ENCODE assay signal across 8 mouse cellular contexts in the genomic region with DNA sequence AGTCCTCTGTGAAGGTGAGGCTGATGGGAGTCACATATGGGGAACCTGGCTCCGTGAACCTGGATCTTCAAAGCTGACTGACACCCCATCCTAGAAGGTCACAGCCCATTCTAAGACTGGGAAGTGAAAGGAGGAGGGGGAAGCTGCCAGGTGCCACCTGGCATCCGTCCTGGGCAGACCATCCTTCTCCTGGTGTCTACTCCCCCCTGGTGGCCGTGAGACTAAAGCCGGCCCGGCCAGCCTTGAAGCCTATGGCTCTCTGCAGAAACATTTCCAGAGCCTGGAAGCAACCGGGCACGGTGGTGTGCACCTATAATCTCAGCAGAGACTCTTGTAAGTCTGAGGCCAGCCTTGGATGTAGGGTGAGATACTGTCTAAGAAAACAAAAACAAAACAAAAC. TPM values are rescaled to one million over a fixed set of nuclear protein-coding genes. Genes with fewer than 3 reads are reported as not detected.
DNase-seq lines count a peak whose midpoint lies in the region; ATAC-seq and TF ChIP-seq lines count a peak whose summit lies in the region.
"Had no signal": no experiment of that assay in that cellular context is flagged by ENCODE, and none has a peak within 500 bp of the region (broad histone marks: within the 10 kb centered on the region; RNA-seq: fewer than 3 reads in every experiment).

No protein-coding gene starts in this region.

- no peaks in the 10 kb centered on the region for H3K36me3 ChIP-seq in midbrain, embryonic 13.5 days

- peak; percentile 16 for DNase-seq in ovary, postnatal 10 days (ENCODE audit: low spot score)
- no peak for DNase-seq in ovary, adult 18-20 months (ENCODE audit: low spot score)
- peak; percentile 44 for DNase-seq in kidney, adult 9 months
- DNase-seq in thymus, postnatal 14 days, result peak; percentile 79

- peak; percentile 38; the same call in 1 of the 2 replicates for TF ChIP-seq CTCF in bone marrow macrophage, adult 2 months (IDR thresholded peaks at IDR 0.05; ENCODE audit: low read depth, low read length)
- peak; percentile 68 for TF ChIP-seq CTCF in embryonic fibroblast, embryonic 13.5 days (IDR thresholded peaks at IDR 0.05; ENCODE audit: borderline replicate concordance, insufficient read depth, low read length)

- H3K9me3 ChIP-seq in midbrain, embryonic 13.5 days, result no peaks in the 10 kb centered on the region
- H3K9me3 ChIP-seq: megakaryocyte, embryonic 14.5 days had no signal

- H3K4me1 ChIP-seq in bone marrow macrophage, adult 2 months (ENCODE audit: control insufficient read depth, insufficient read depth, low read length), result peaks cover 7% of the 10 kb centered on the region
- no peaks in the 10 kb centered on the region for H3K4me1 ChIP-seq in embryonic fibroblast, embryonic 13.5 days (ENCODE audit: control insufficient read depth, insufficient read depth, low read length)
- no peaks in the 10 kb centered on the region for H3K4me1 ChIP-seq in midbrain, embryonic 13.5 days (replicated peaks)
- H3K4me1 ChIP-seq: megakaryocyte, embryonic 14.5 days had no signal

- no peak overlapping the region for H3K9ac ChIP-seq in midbrain, embryonic 13.5 days (replicated peaks)

- no peaks in the 10 kb centered on the region for H3K27me3 ChIP-seq in midbrain, embryonic 13.5 days

- H3K4me3 ChIP-seq in bone marrow macrophage, adult 2 months (ENCODE audit: insufficient read depth, low read length), result no peak overlapping the region
- no peak overlapping the region for H3K4me3 ChIP-seq in embryonic fibroblast, embryonic 13.5 days (ENCODE audit: insufficient read depth, low read length)
- no peak overlapping the region for H3K4me3 ChIP-seq in midbrain, embryonic 13.5 days (replicated peaks)
- H3K4me3 ChIP-seq: megakaryocyte, embryonic 14.5 days had no signal

- ATAC-seq in midbrain, embryonic 13.5 days, result peak; percentile 62; the same call in 1 of the 2 replicates

- no peak overlapping the region for H3K4me2 ChIP-seq in midbrain, embryonic 13.5 days (replicated peaks)

- H3K27ac ChIP-seq in bone marrow macrophage, adult 2 months (ENCODE audit: insufficient read depth, low read depth, low read length), result no peak overlapping the region
- H3K27ac ChIP-seq in embryonic fibroblast, embryonic 13.5 days (ENCODE audit: insufficient read depth, low read length), result no peak overlapping the region
- no peak overlapping the region for H3K27ac ChIP-seq in midbrain, embryonic 13.5 days

- 23% methylated on average over 7 of the region's 7 CpGs for WGBS in midbrain, embryonic 13.5 days

- no peak for TF ChIP-seq POLR2A in bone marrow macrophage, adult 2 months (IDR thresholded peaks at IDR 0.05; ENCODE audit: borderline replicate concordance, low read depth, low read length)
- TF ChIP-seq POLR2A in embryonic fibroblast, embryonic 13.5 days (IDR thresholded peaks at IDR 0.05; ENCODE audit: low read depth, low read length), result no peak

RNA-seq across cellular contexts. Expression of gene C1qb, which starts 9.0 kb away (rescaled TPM):
- 3,592 and 3,777 TPM in 2 replicates for polyA plus RNA-seq in bone marrow macrophage, adult 2 months (2012; ENCODE audit: insufficient read depth, insufficient read length, missing spikeins)
- 1.5 and 10.7 TPM in 2 replicates for polyA plus RNA-seq in embryonic fibroblast, embryonic 13.5 days (2011; ENCODE audit: insufficient read length, low read depth, missing spikeins)
- polyA plus RNA-seq in midbrain, embryonic 13.5 days (2015; fragmentation: Nextera tagmentation; extraction: Ambion mirVana), result 25.0 and 30.4 TPM in 2 replicates

RNA-seq across cellular contexts. Expression of gene C1qc, which starts 15.9 kb away (rescaled TPM):
- 2,483 and 2,716 TPM in 2 replicates for polyA plus RNA-seq in bone marrow macrophage, adult 2 months (2012; ENCODE audit: insufficient read depth, insufficient read length, missing spikeins)
- 1.4 and 10.8 TPM in 2 replicates for polyA plus RNA-seq in embryonic fibroblast, embryonic 13.5 days (2011; ENCODE audit: insufficient read length, low read depth, missing spikeins)
- polyA plus RNA-seq in midbrain, embryonic 13.5 days (2015; fragmentation: Nextera tagmentation; extraction: Ambion mirVana), result 13.6 and 16.2 TPM in 2 replicates

RNA-seq across cellular contexts. Expression of gene C1qa, which starts 21.6 kb away (rescaled TPM):
- 1,983 and 2,039 TPM in 2 replicates for polyA plus RNA-seq in bone marrow macrophage, adult 2 months (2012; ENCODE audit: insufficient read depth, insufficient read length, missing spikeins)
- polyA plus RNA-seq in embryonic fibroblast, embryonic 13.5 days (2011; ENCODE audit: insufficient read length, low read depth, missing spikeins), result 0.48 and 8.9 TPM in 2 replicates
- 14.4 and 16.5 TPM in 2 replicates for polyA plus RNA-seq in midbrain, embryonic 13.5 days (2015; fragmentation: Nextera tagmentation; extraction: Ambion mirVana)

RNA-seq across cellular contexts. Expression of gene Ephb2, which starts 41.2 kb away (rescaled TPM):
- not detected in 2 replicates for polyA plus RNA-seq in bone marrow macrophage, adult 2 months (2012; ENCODE audit: insufficient read depth, insufficient read length, missing spikeins)
- polyA plus RNA-seq in embryonic fibroblast, embryonic 13.5 days (2011; ENCODE audit: insufficient read length, low read depth, missing spikeins), result 36.4 and 44.6 TPM in 2 replicates
- 20.3 and 25.0 TPM in 2 replicates for polyA plus RNA-seq in midbrain, embryonic 13.5 days (2015; fragmentation: Nextera tagmentation; extraction: Ambion mirVana)

Comparison
In these comparisons a context has a peak if more than half of its experiments do, and no peak if none do; other contexts are left out.
1. RNA of gene C1qb, which starts 9.0 kb away (polyA plus RNA-seq): 3,592 to 3,777 TPM in bone marrow macrophage, adult 2 months; 25.0 to 30.4 TPM in midbrain, embryonic 13.5 days and 1.5 to 10.7 TPM in embryonic fibroblast, embryonic 13.5 days; every median in the first group is over 100 times any median in the second.
2. RNA of gene C1qc, which starts 15.9 kb away (polyA plus RNA-seq): 2,483 to 2,716 TPM in bone marrow macrophage, adult 2 months; 13.6 to 16.2 TPM in midbrain, embryonic 13.5 days and 1.4 to 10.8 TPM in embryonic fibroblast, embryonic 13.5 days; every median in the first group is over 100 times any median in the second.
3. RNA of gene C1qa, which starts 21.6 kb away (polyA plus RNA-seq): 1,983 to 2,039 TPM in bone marrow macrophage, adult 2 months; 14.4 to 16.5 TPM in midbrain, embryonic 13.5 days and 0.48 to 8.9 TPM in embryonic fibroblast, embryonic 13.5 days; every median in the first group is over 100 times any median in the second.